Mouse (Mus musculus) liver, adult 2 months (tissue): ENCODE results near the gene Nme7. TPM values are rescaled to one million over a fixed set of nuclear protein-coding genes. Genes with fewer than 3 reads are reported as not detected.
A peak's percentile ranks its signal among the peaks of the same experiment; 100 is the strongest.

Experiments
- DNase-seq: peaks from one replicate; pipeline ENCODE4 v3.0.0-alpha.2; 2011; ENCODE audit warnings: low read depth, low spot score; ENCODE audit errors: extremely low read depth
- H3K27ac ChIP-seq: fragments of 200-500 bp; replicated peaks from 2 replicates; pipeline ENCODE4 v1.5.1; 2012; ENCODE audit warnings: low read depth, mild to moderate bottlenecking, control low read depth, inconsistent platforms, low read length; ENCODE audit not compliant: insufficient read depth
- H3K27me3 ChIP-seq: fragments of 200-500 bp; 2 replicates; pipeline ENCODE4 v1.6.1; 2012; ENCODE audit warnings: mild to moderate bottlenecking, moderate library complexity, low read length, inconsistent platforms; ENCODE audit not compliant: control insufficient read depth, insufficient read depth
- H3K36me3 ChIP-seq: fragments of 200-500 bp; 2 replicates; pipeline ENCODE4 v1.6.1; 2012; ENCODE audit warnings: low read length, inconsistent platforms; ENCODE audit not compliant: control insufficient read depth, insufficient read depth
- H3K4me1 ChIP-seq: fragments of 200-500 bp; 2 replicates; pipeline ENCODE4 v1.6.1; 2011; ENCODE audit warnings: low read length; ENCODE audit not compliant: control insufficient read depth, insufficient read depth
- H3K4me3 ChIP-seq: fragments of 200-500 bp; 2 replicates; pipeline ENCODE4 v1.5.1; 2011; ENCODE audit warnings: low read depth, mild to moderate bottlenecking, control low read depth, low read length, moderate library complexity; ENCODE audit not compliant: insufficient read depth
- H3K79me2 ChIP-seq: fragments of 200-500 bp; 2 replicates; pipeline ENCODE4 v1.6.1; 2012; ENCODE audit warnings: inconsistent platforms, mild to moderate bottlenecking, low read length, moderate library complexity; ENCODE audit not compliant: control insufficient read depth, insufficient read depth
- H3K9ac ChIP-seq: fragments of 200-500 bp; 2 replicates; pipeline ENCODE4 v1.6.1; 2012; ENCODE audit warnings: low read depth, mild to moderate bottlenecking, control low read depth, inconsistent platforms, low read length
- CTCF ChIP-seq: fragments of 200-500 bp; IDR thresholded peaks from 2 replicates; pipeline ENCODE4 v1.5.1; 2011; ENCODE audit warnings: low read depth, low read length, control low read depth
- POLR2A ChIP-seq: fragments of 200-500 bp; IDR thresholded peaks from 2 replicates; pipeline ENCODE4 v1.6.1; 2011; ENCODE audit warnings: low read length, control low read depth; ENCODE audit not compliant: insufficient read depth; ENCODE audit errors: extremely low read depth
- WGBS: fragments of 180-500 bp; shearing (Covaris S2); methylation state at CpG from one replicate; pipeline ENCODE4 v1.1.7; 2018; 5-methylcytosine and 5-hydroxymethylcytosine counted together
- polyA plus RNA-seq: library from polyadenylated mRNA; depleted of rRNA; stranded (reverse); fragments of >200 nt; gene quantifications from 2 replicates; pipeline ENCODE4 v1.2.3, GENCODE M21; 2012
- total RNA-seq: library from RNA; depleted of rRNA; stranded (reverse); fragments of >200 nt; gene quantifications from 2 replicates; pipeline ENCODE4 v1.2.3, GENCODE M21; 2014

Gene Nme7
- total and polyA plus RNA-seq, 2 experiments, result 3.4 to 17.1 TPM

DNA sequence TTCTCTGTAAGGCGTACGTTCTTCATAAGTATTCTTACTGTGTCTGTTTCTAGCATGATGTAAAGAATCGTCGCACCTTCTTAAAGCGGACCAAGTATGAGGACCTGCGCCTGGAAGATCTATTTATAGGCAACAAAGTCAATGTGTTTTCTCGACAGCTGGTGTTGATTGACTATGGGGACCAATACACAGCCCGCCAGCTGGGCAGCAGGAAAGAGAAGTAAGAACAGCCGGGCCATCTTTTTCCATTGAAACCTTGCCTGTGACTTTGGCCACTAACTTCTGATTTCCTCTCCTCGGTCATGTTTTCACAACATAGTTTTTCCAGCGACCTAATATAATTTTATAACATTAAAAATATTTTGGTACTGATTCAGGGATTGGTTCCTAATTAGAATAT, 28.6 kb downstream of the Nme7 start:
- WGBS, result 93% methylated on average over 11 of the region's 11 CpGs

GRCm38 (mm10) chr1:164335435-164335834, 31.5 kb downstream of the Nme7 start:
- TF ChIP-seq POLR2A (no peak), CTCF (no peak)
- Histone ChIP-seq H3K9ac (no peak overlapping the region), H3K27ac (no peak overlapping the region), H3K79me2 (no peaks in the 10 kb centered on the region), H3K36me3 (no peaks in the 10 kb centered on the region; the same call in 1 of the 2 replicates), H3K4me3 (no peak overlapping the region), H3K4me1 (peaks cover 3% of the 10 kb centered on the region; the same call in 1 of the 2 replicates), H3K27me3 (no peaks in the 10 kb centered on the region)
- peak; percentile 59 for DNase-seq
- WGBS, result 55% methylated on average over 3 of the region's 3 CpGs

More for the DNA sequence above, 28.6 kb downstream of the Nme7 start:
- Histone ChIP-seq H3K4me1 (peaks cover 3% of the 10 kb centered on the region; the same call in 1 of the 2 replicates), H3K27ac (no peak overlapping the region), H3K36me3 (no peaks in the 10 kb centered on the region; the same call in 1 of the 2 replicates), H3K27me3 (no peaks in the 10 kb centered on the region), H3K79me2 (no peaks in the 10 kb centered on the region), H3K4me3 (no peak overlapping the region), H3K9ac (no peak overlapping the region)
- TF ChIP-seq CTCF (no peak), POLR2A (no peak)
- DNase-seq, result no peak

DNA sequence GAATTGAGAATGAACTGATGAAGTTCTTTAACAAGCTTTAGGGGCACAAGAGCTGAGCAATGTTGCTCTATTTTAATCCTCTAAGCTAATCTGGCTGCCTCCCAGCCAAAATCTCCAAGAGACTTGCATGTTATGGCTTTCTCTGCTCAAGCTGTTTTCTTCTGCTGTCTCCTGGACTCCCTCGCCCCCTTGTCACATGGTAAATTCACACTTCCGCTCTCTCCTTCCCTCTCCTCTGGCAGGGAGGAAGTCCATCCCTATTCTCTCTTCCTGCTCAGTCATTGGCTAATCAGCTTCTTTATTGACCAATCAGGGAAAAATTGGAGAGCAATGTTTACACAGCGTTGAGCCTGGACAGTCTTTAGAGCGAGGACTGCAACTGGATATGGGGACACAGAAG, 31.9 kb downstream of the Nme7 start:
- H3K79me2 ChIP-seq, result no peaks in the 10 kb centered on the region
- peak; percentile 69 for DNase-seq
- no peaks in the 10 kb centered on the region for H3K27me3 ChIP-seq
- TF ChIP-seq CTCF (no peak), POLR2A (no peak)
- no peaks in the 10 kb centered on the region; the same call in 1 of the 2 replicates for H3K36me3 ChIP-seq
- 70% methylated on average over 4 of the region's 4 CpGs for WGBS
- H3K4me1 ChIP-seq, result peaks cover 3% of the 10 kb centered on the region; the same call in 1 of the 2 replicates
- H3K27ac ChIP-seq, result no peak overlapping the region
- H3K9ac ChIP-seq, result no peak overlapping the region
- H3K4me3 ChIP-seq, result no peak overlapping the region

GRCm38 (mm10) chr1:164342161-164342560, 38.2 kb downstream of the Nme7 start:
- H3K27ac ChIP-seq, result no peak overlapping the region
- no peak for TF ChIP-seq POLR2A
- peak; percentile 65 for TF ChIP-seq CTCF
- no peak for DNase-seq
- peaks cover 9% of the 10 kb centered on the region for H3K36me3 ChIP-seq
- H3K27me3 ChIP-seq, result no peaks in the 10 kb centered on the region
- no peaks in the 10 kb centered on the region for H3K79me2 ChIP-seq
- WGBS, result 88% methylated on average over 3 of the region's 3 CpGs
- H3K9ac ChIP-seq, result no peak overlapping the region
- H3K4me1 ChIP-seq, result no peaks in the 10 kb centered on the region
- H3K4me3 ChIP-seq, result no peak overlapping the region

GRCm38 (mm10) chr1:164353443-164353842, 49.5 kb downstream of the Nme7 start:
- H3K27me3 ChIP-seq, result no peaks in the 10 kb centered on the region
- no peak overlapping the region for H3K9ac ChIP-seq
- H3K27ac ChIP-seq, result no peak overlapping the region
- peaks cover under 1% of the 10 kb centered on the region for H3K36me3 ChIP-seq
- no peaks in the 10 kb centered on the region for H3K79me2 ChIP-seq
- H3K4me3 ChIP-seq, result no peak overlapping the region
- no peaks in the 10 kb centered on the region for H3K4me1 ChIP-seq
- 79% methylated on average over 3 of the region's 3 CpGs for WGBS
- DNase-seq, result no peak
- TF ChIP-seq POLR2A, result no peak
- TF ChIP-seq CTCF, result no peak

- no peaks in the 10 kb centered on the region for H3K27me3 ChIP-seq
- no peak overlapping the region for H3K27ac ChIP-seq
- H3K79me2 ChIP-seq, result no peaks in the 10 kb centered on the region
- DNase-seq, result no peak
- TF ChIP-seq CTCF (no peak), POLR2A (no peak)
- no peak overlapping the region for H3K4me3 ChIP-seq
- H3K9ac ChIP-seq, result no peak overlapping the region
- no peaks in the 10 kb centered on the region for H3K4me1 ChIP-seq
- whole genome bisulfite sequencing, result 77% methylated on average over 3 of the region's 3 CpGs
- H3K36me3 ChIP-seq, result peaks cover 2% of the 10 kb centered on the region; the same call in 1 of the 2 replicates
These were observed 54.1 kb downstream of the Nme7 start for GRCm38 (mm10) chr1:164357995-164358394.
